Mouse (Mus musculus) midbrain, embryonic 16.5 days (tissue): ENCODE measurements around the gene P2ry6. TPM values are rescaled to one million over a fixed set of nuclear protein-coding genes. Genes with fewer than 3 reads are reported as not detected.

Source experiments
- ATAC-seq: fragments of 200-750 bp; cut with Nextera tagmentation; 2 replicates; pipeline ENCODE4 v1.8.0; 2017; ENCODE audit warnings: moderate TSS enrichment
- H3K27ac ChIP-seq: fragments of 300-500 bp; sonication (generic); 2 replicates; pipeline ENCODE4 v1.5.1; 2014; ENCODE audit warnings: mild to moderate bottlenecking, low read length, mixed read lengths
- H3K27me3 ChIP-seq: fragments of 300-500 bp; sonication (generic); 2 replicates; pipeline ENCODE4 v1.6.1; 2014; ENCODE audit warnings: low read depth, low read length, mixed read lengths; ENCODE audit not compliant: control insufficient read depth, insufficient read depth
- H3K36me3 ChIP-seq: fragments of 300-500 bp; sonication (generic); 2 replicates; pipeline ENCODE4 v1.6.1; 2014; ENCODE audit warnings: mild to moderate bottlenecking, low read length, moderate library complexity, mixed read lengths; ENCODE audit not compliant: control insufficient read depth, insufficient read depth
- H3K4me1 ChIP-seq: fragments of 300-500 bp; sonication (generic); 2 replicates; pipeline ENCODE4 v1.6.1; 2014; ENCODE audit warnings: mild to moderate bottlenecking, low read length, mixed read lengths; ENCODE audit not compliant: control insufficient read depth, insufficient read depth
- H3K4me2 ChIP-seq: fragments of 300-500 bp; sonication (generic); 2 replicates; pipeline ENCODE4 v1.6.1; 2014; ENCODE audit warnings: mild to moderate bottlenecking, low read length, mixed read lengths
- H3K4me3 ChIP-seq: fragments of 300-500 bp; sonication (generic); 2 replicates; pipeline ENCODE4 v1.5.1; 2014; ENCODE audit warnings: low read depth, mild to moderate bottlenecking, low read length, moderate library complexity, mixed read lengths
- H3K9ac ChIP-seq: fragments of 300-500 bp; sonication (generic); 2 replicates; pipeline ENCODE4 v1.6.1; 2014; ENCODE audit warnings: low read depth, low read length, mixed read lengths
- H3K9me3 ChIP-seq: fragments of 300-500 bp; sonication (generic); replicated peaks from 2 replicates; pipeline ENCODE4 v1.6.1; 2014; ENCODE audit warnings: mild to moderate bottlenecking, low read length, mixed read lengths; ENCODE audit not compliant: control insufficient read depth, poor library complexity, severe bottlenecking
- WGBS: fragments of 180-500 bp; shearing (Covaris S2); extraction: QIAGEN DNeasy Blood & Tissue Kit; methylation state at CpG from one replicate; pipeline ENCODE4 v1.1.7; 2014; 5-methylcytosine and 5-hydroxymethylcytosine counted together
- polyA plus RNA-seq: library from polyadenylated mRNA; unstranded; fragments of >200 nt; fragmentation: Nextera tagmentation; extraction: Ambion mirVana; gene quantifications from 2 replicates; pipeline ENCODE4 v1.2.1, GENCODE M21; 2015

P2ry6 gene
- polyA plus RNA-seq, 1 experiment from 2014 or later: 3.0 TPM

- Histone ChIP-seq H3K27ac (peak overlapping the region; percentile 71), H3K4me1 (peaks cover 22% of the 10 kb centered on the region), H3K4me2 (peak overlapping the region; percentile 92), H3K27me3 (no peaks in the 10 kb centered on the region), H3K36me3 (0 out of 2 replicates have a peak, but pooled peaks cover 5% of the 10 kb centered on the region), H3K4me3 (peak overlapping the region; percentile 66), H3K9ac (peak overlapping the region; percentile 93), H3K9me3 (no peaks in the 10 kb centered on the region)
- 2% methylated on average over 44 of the region's 53 CpGs for WGBS
- peak; percentile 72 for ATAC-seq
Observed at GRCm38 (mm10) chr7:100894057-100894832, 80.2 kb downstream of the P2ry6 start.

- 30% methylated on average over 20 of the region's 20 CpGs for WGBS
- ATAC-seq: peak; percentile 8; the same call in 1 of the 2 replicates
Observed at GRCm38 (mm10) chr7:100893249-100894056, 81.0 kb downstream of the P2ry6 start.

More at GRCm38 (mm10) chr7:100893249-100894056, 81.0 kb downstream of the P2ry6 start:
- peaks cover 8% of the 10 kb centered on the region; the same call in 1 of the 2 replicates for H3K36me3 ChIP-seq
- peak overlapping the region; percentile 71 for H3K27ac ChIP-seq
- peak overlapping the region; percentile 93 for H3K9ac ChIP-seq
- peaks cover 22% of the 10 kb centered on the region for H3K4me1 ChIP-seq
- peak overlapping the region; percentile 92 for H3K4me2 ChIP-seq
- no peaks in the 10 kb centered on the region for H3K9me3 ChIP-seq
- H3K27me3 ChIP-seq: no peaks in the 10 kb centered on the region
- peak overlapping the region; percentile 66 for H3K4me3 ChIP-seq

Other genes with a start within 250 kb of the P2ry6 start
- gene Relt, start 111.2 kb downstream of the P2ry6 start, polyA plus RNA-seq: 5.0 and 5.4 TPM in 2 replicates
- gene Arhgef17, start 42.5 kb downstream of the P2ry6 start, polyA plus RNA-seq: 13.8 and 17.6 TPM in 2 replicates
- gene P2ry2, start 38.2 kb upstream of the P2ry6 start, polyA plus RNA-seq: 0.21 and 0.22 TPM in 2 replicates
- gene Fchsd2, start 118.2 kb upstream of the P2ry6 start, polyA plus RNA-seq: 42.0 and 45.2 TPM in 2 replicates